Mouse (Mus musculus) cerebellum, postnatal 36 days (tissue): ENCODE data around the gene Tfeb.

ENCODE experiments used
- DNase-seq, 2 experiments: peaks; one replicate each; pipeline ENCODE4 v3.0.0; 2021 to 2022; ENCODE audit warnings: mixed read lengths in 2 of 2

Tfeb gene

GRCm38 (mm10) chr17:47736856-47737255 is at the start of gene Tfeb:
TSS of gene Tfeb (plus strand) at chr17:47737030.
- DNase-seq = peak; percentile 98

- DNase-seq = peak; percentile 96 to 97
Observed at GRCm38 (mm10) chr17:47687409-47688343, 49.2 kb upstream of the Tfeb start.

- DNase-seq = no peak
Observed at GRCm38 (mm10) chr17:47688344-47688607, 48.6 kb upstream of the Tfeb start, which contains the start of gene Tomm6. TSS of gene Tomm6 (minus strand) at chr17:47688386.

- DNase-seq = peak; percentile 71 to 82
Observed at GRCm38 (mm10) chr17:47688608-47689575, 47.9 kb upstream of the Tfeb start, which contains the start of gene Frs3. TSS of gene Frs3 (plus strand) at chr17:47689030.

GRCm38 (mm10) chr17:47689894-47690293 is 46.9 kb upstream of the Tfeb start:
- DNase-seq = no peak

GRCm38 (mm10) chr17:47691650-47692049 is 45.2 kb upstream of the Tfeb start:
- no peak for DNase-seq

- no peak for DNase-seq
Observed at GRCm38 (mm10) chr17:47693671-47694441, 43.0 kb upstream of the Tfeb start.

GRCm38 (mm10) chr17:47694442-47694502 is 42.6 kb upstream of the Tfeb start, which contains the start of gene Gm21981:
TSS of gene Gm21981 (minus strand) at chr17:47694455.
- DNase-seq = no peak

- DNase-seq = peak; percentile 97 to 98
Observed at GRCm38 (mm10) chr17:47694503-47695336, 42.1 kb upstream of the Tfeb start, which contains the start of gene Prickle4. TSS of gene Prickle4 (minus strand) at chr17:47694736.

GRCm38 (mm10) chr17:47695337-47695710 is 41.5 kb upstream of the Tfeb start:
- DNase-seq = no peak

GRCm38 (mm10) chr17:47698156-47698555 is 38.7 kb upstream of the Tfeb start:
- no peak for DNase-seq

GRCm38 (mm10) chr17:47699055-47699454 is 37.8 kb upstream of the Tfeb start:
- DNase-seq = no peak

- DNase-seq = no peak
Observed at GRCm38 (mm10) chr17:47701793-47702192, 35.0 kb upstream of the Tfeb start.

GRCm38 (mm10) chr17:47702548-47703345 is 34.1 kb upstream of the Tfeb start:
- DNase-seq = no peak

- DNase-seq = no peak
Observed at GRCm38 (mm10) chr17:47703556-47703955, 33.3 kb upstream of the Tfeb start.

- no peak for DNase-seq
Observed at GRCm38 (mm10) chr17:47704692-47705091, 32.1 kb upstream of the Tfeb start.

GRCm38 (mm10) chr17:47706196-47706595 is 30.6 kb upstream of the Tfeb start:
- no peak for DNase-seq

GRCm38 (mm10) chr17:47707961-47708360 is 28.9 kb upstream of the Tfeb start:
- no peak for DNase-seq

GRCm38 (mm10) chr17:47708972-47709371 is 27.9 kb upstream of the Tfeb start:
- DNase-seq = no peak

GRCm38 (mm10) chr17:47710036-47710435 is 26.8 kb upstream of the Tfeb start:
- no peak for DNase-seq

- DNase-seq = no peak
Observed at GRCm38 (mm10) chr17:47711883-47712282, 24.9 kb upstream of the Tfeb start.
